Mouse (Mus musculus): ENCODE measurements at regions not wholly inside any gene's neighbourhood (a gene's known extent, or its start where the extent isn't known, plus 50 kb on each side); places are given as distances from the start of the nearest gene placed in this dataset.
"Not testable (repeated sequence)": the region's sequence is repeated elsewhere in the genome, so short reads cannot be mapped to it uniquely, and the experiment has no call there.

GRCm38 (mm10) chr12:114542094-114542493 is 998.4 kb downstream of the Adam6a start:
- not testable (repeated sequence) for H3K27me3 ChIP-seq (ENCODE audit: control insufficient read depth, insufficient read depth, low read length); H3K27ac ChIP-seq (ENCODE audit: low read length); H3K4me1 ChIP-seq (ENCODE audit: control insufficient read depth, insufficient read depth, low read length); H3K9me3 ChIP-seq (replicated peaks; ENCODE audit: control insufficient read depth, low read length); H3K9ac ChIP-seq (ENCODE audit: low read length); ATAC-seq (ENCODE audit: insufficient read depth, low FRiP score); H3K4me2 ChIP-seq (ENCODE audit: low read depth, low read length); H3K4me3 ChIP-seq (replicated peaks; ENCODE audit: low read length); H3K36me3 ChIP-seq (ENCODE audit: control insufficient read depth, insufficient read depth, low read length)
- 46% methylated on average over 1 of the region's 1 CpGs for WGBS

GRCm38 (mm10) chr12:114544931-114545330 is 1001.2 kb downstream of the Adam6a start:
- not testable (repeated sequence) for H3K4me3 ChIP-seq (replicated peaks; ENCODE audit: low read length); H3K27ac ChIP-seq (ENCODE audit: low read length); H3K4me1 ChIP-seq (ENCODE audit: control insufficient read depth, insufficient read depth, low read length); H3K36me3 ChIP-seq (ENCODE audit: control insufficient read depth, insufficient read depth, low read length); H3K27me3 ChIP-seq (ENCODE audit: control insufficient read depth, insufficient read depth, low read length); ATAC-seq (ENCODE audit: insufficient read depth, low FRiP score); H3K9ac ChIP-seq (ENCODE audit: low read length); H3K9me3 ChIP-seq (replicated peaks; ENCODE audit: control insufficient read depth, low read length); H3K4me2 ChIP-seq (ENCODE audit: low read depth, low read length)
- 48% methylated on average over 1 of the region's 1 CpGs for WGBS

- H3K36me3 ChIP-seq (ENCODE audit: control insufficient read depth, insufficient read depth, low read length) = no peaks in the 10 kb centered on the region
- peaks cover 8% of the 10 kb centered on the region; the same call in 1 of the 2 replicates for H3K9me3 ChIP-seq (replicated peaks; ENCODE audit: control insufficient read depth, low read length)
- no peak overlapping the region for H3K9ac ChIP-seq (ENCODE audit: low read length)
- no peak overlapping the region for H3K27ac ChIP-seq (ENCODE audit: low read length)
- no peaks in the 10 kb centered on the region for H3K4me1 ChIP-seq (ENCODE audit: control insufficient read depth, insufficient read depth, low read length)
- ATAC-seq (ENCODE audit: insufficient read depth, low FRiP score) = no peak
- H3K4me3 ChIP-seq (replicated peaks; ENCODE audit: low read length) = no peak overlapping the region
- H3K4me2 ChIP-seq (ENCODE audit: low read depth, low read length) = no peak overlapping the region
- H3K27me3 ChIP-seq (ENCODE audit: control insufficient read depth, insufficient read depth, low read length) = no peaks in the 10 kb centered on the region
- 69% methylated on average over 1 of the region's 1 CpGs for WGBS
These were observed 1018.7 kb downstream of the Adam6a start for GRCm38 (mm10) chr12:114562440-114562839.

GRCm38 (mm10) chr12:114562978-114563377 is 1019.3 kb downstream of the Adam6a start:
- Histone ChIP-seq H3K9me3 (replicated peaks; ENCODE audit: control insufficient read depth, low read length) (peaks cover 8% of the 10 kb centered on the region; the same call in 1 of the 2 replicates), H3K27me3 (ENCODE audit: control insufficient read depth, insufficient read depth, low read length) (no peaks in the 10 kb centered on the region), H3K4me3 (replicated peaks; ENCODE audit: low read length) (no peak overlapping the region), H3K9ac (ENCODE audit: low read length) (no peak overlapping the region), H3K4me2 (ENCODE audit: low read depth, low read length) (no peak overlapping the region), H3K27ac (ENCODE audit: low read length) (no peak overlapping the region), H3K4me1 (ENCODE audit: control insufficient read depth, insufficient read depth, low read length) (no peaks in the 10 kb centered on the region), H3K36me3 (ENCODE audit: control insufficient read depth, insufficient read depth, low read length) (no peaks in the 10 kb centered on the region)
- no peak for ATAC-seq (ENCODE audit: insufficient read depth, low FRiP score)
- 57% methylated on average over 5 of the region's 5 CpGs for WGBS

GRCm38 (mm10) chr12:114563683-114564082 is 1020.0 kb downstream of the Adam6a start:
- Histone ChIP-seq H3K9ac (ENCODE audit: low read length) (no peak overlapping the region), H3K27me3 (ENCODE audit: control insufficient read depth, insufficient read depth, low read length) (no peaks in the 10 kb centered on the region), H3K4me1 (ENCODE audit: control insufficient read depth, insufficient read depth, low read length) (no peaks in the 10 kb centered on the region), H3K4me2 (ENCODE audit: low read depth, low read length) (no peak overlapping the region), H3K9me3 (replicated peaks; ENCODE audit: control insufficient read depth, low read length) (peaks cover 8% of the 10 kb centered on the region; the same call in 1 of the 2 replicates), H3K36me3 (ENCODE audit: control insufficient read depth, insufficient read depth, low read length) (no peaks in the 10 kb centered on the region), H3K27ac (ENCODE audit: low read length) (no peak overlapping the region), H3K4me3 (replicated peaks; ENCODE audit: low read length) (no peak overlapping the region)
- WGBS = 30% methylated on average over 1 of the region's 1 CpGs
- no peak for ATAC-seq (ENCODE audit: insufficient read depth, low FRiP score)

DNA sequence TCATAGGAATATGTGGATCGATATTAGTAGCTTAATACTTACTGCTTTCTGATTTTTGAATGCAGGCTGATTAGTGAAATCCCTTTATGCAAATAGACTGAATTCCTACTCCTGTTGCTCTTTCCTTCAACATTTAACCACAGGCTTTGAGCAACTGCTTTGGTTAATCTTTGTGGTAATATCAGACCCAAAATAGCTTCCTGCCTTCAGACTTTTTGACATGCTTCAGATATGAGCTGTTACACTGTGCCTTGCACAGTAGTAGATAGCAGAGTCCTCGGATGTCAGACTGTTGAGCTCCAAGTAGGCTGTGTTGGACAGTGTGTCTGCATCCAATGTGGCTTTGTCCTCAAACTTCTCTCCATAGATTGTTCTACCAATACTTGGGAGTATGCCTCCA is 1020.6 kb downstream of the Adam6a start:
- Histone ChIP-seq H3K9me3 (replicated peaks; ENCODE audit: control insufficient read depth, low read length) (peaks cover 8% of the 10 kb centered on the region; the same call in 1 of the 2 replicates), H3K4me2 (ENCODE audit: low read depth, low read length) (no peak overlapping the region), H3K27me3 (ENCODE audit: control insufficient read depth, insufficient read depth, low read length) (no peaks in the 10 kb centered on the region), H3K4me3 (replicated peaks; ENCODE audit: low read length) (no peak overlapping the region), H3K27ac (ENCODE audit: low read length) (no peak overlapping the region), H3K9ac (ENCODE audit: low read length) (no peak overlapping the region), H3K36me3 (ENCODE audit: control insufficient read depth, insufficient read depth, low read length) (no peaks in the 10 kb centered on the region), H3K4me1 (ENCODE audit: control insufficient read depth, insufficient read depth, low read length) (no peaks in the 10 kb centered on the region)
- 57% methylated on average over 2 of the region's 2 CpGs for WGBS
- no peak for ATAC-seq (ENCODE audit: insufficient read depth, low FRiP score)

DNA sequence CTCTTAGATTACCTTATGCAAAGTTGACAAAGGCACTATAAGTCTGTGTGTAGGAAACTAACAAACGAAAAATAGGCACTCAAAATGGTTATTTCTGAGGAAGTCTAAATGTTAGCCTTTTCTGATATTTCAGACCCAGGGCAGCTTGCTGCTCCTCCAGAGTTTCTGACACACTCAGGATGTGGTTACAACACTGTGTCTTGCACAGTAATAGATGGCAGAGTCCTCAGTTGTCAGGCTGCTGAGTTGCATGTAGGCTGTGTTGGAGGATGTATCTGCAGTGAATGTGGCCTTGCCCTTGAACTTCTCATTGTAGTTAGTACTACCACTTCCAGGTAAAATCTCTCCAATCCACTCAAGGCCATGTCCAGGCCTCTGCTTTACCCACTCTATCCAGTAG is 1039.7 kb downstream of the Adam6a start:
- no peak overlapping the region for H3K4me3 ChIP-seq (replicated peaks; ENCODE audit: low read length)
- H3K27ac ChIP-seq (ENCODE audit: low read length) = no peak overlapping the region
- ATAC-seq (ENCODE audit: insufficient read depth, low FRiP score) = no peak
- H3K36me3 ChIP-seq (ENCODE audit: control insufficient read depth, insufficient read depth, low read length) = no peaks in the 10 kb centered on the region
- no peaks in the 10 kb centered on the region for H3K4me1 ChIP-seq (ENCODE audit: control insufficient read depth, insufficient read depth, low read length)
- WGBS = 53% methylated on average over 1 of the region's 1 CpGs
- H3K9me3 ChIP-seq (replicated peaks; ENCODE audit: control insufficient read depth, low read length) = no peaks in the 10 kb centered on the region
- no peaks in the 10 kb centered on the region for H3K27me3 ChIP-seq (ENCODE audit: control insufficient read depth, insufficient read depth, low read length)
- no peak overlapping the region for H3K4me2 ChIP-seq (ENCODE audit: low read depth, low read length)
- no peak overlapping the region for H3K9ac ChIP-seq (ENCODE audit: low read length)

DNA sequence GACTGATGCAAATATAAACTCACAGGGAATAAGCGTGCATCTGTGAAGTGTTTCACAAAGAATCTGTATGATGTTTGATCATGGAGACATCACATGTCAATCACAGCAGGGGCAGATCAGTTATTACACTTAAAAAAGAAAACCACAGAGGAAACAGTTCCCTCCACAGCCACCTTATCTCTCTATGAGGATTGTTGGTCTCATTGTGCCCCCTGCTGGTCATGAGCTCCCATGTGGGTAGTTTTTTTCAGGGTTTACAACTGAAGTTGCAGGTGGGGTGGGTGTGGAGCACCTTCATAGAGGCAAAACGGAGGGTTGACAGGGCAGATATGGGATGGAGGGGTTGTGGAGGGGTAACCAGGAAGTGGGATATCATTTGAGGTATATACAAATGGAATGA is 1043.5 kb downstream of the Adam6a start:
- Histone ChIP-seq H3K9me3 (replicated peaks; ENCODE audit: control insufficient read depth, low read length) (no peaks in the 10 kb centered on the region), H3K36me3 (ENCODE audit: control insufficient read depth, insufficient read depth, low read length) (no peaks in the 10 kb centered on the region), H3K4me2 (ENCODE audit: low read depth, low read length) (no peak overlapping the region), H3K27ac (ENCODE audit: low read length) (no peak overlapping the region), H3K4me3 (replicated peaks; ENCODE audit: low read length) (no peak overlapping the region), H3K9ac (ENCODE audit: low read length) (no peak overlapping the region), H3K4me1 (ENCODE audit: control insufficient read depth, insufficient read depth, low read length) (no peaks in the 10 kb centered on the region), H3K27me3 (ENCODE audit: control insufficient read depth, insufficient read depth, low read length) (no peaks in the 10 kb centered on the region)
- 65% methylated on average over 2 of the region's 2 CpGs for WGBS
- ATAC-seq (ENCODE audit: insufficient read depth, low FRiP score) = no peak

GRCm38 (mm10) chr12:114597672-114598071 is 1054.0 kb downstream of the Adam6a start:
- peaks cover 5% of the 10 kb centered on the region; the same call in 1 of the 2 replicates for H3K9me3 ChIP-seq (replicated peaks; ENCODE audit: control insufficient read depth, low read length)
- H3K27me3 ChIP-seq (ENCODE audit: control insufficient read depth, insufficient read depth, low read length) = no peaks in the 10 kb centered on the region
- H3K36me3 ChIP-seq (ENCODE audit: control insufficient read depth, insufficient read depth, low read length) = no peaks in the 10 kb centered on the region
- no peak overlapping the region for H3K4me2 ChIP-seq (ENCODE audit: low read depth, low read length)
- ATAC-seq (ENCODE audit: insufficient read depth, low FRiP score) = no peak
- no peak overlapping the region for H3K27ac ChIP-seq (ENCODE audit: low read length)
- H3K9ac ChIP-seq (ENCODE audit: low read length) = no peak overlapping the region
- H3K4me1 ChIP-seq (ENCODE audit: control insufficient read depth, insufficient read depth, low read length) = no peaks in the 10 kb centered on the region
- WGBS = 80% methylated on average over 1 of the region's 1 CpGs
- no peak overlapping the region for H3K4me3 ChIP-seq (replicated peaks; ENCODE audit: low read length)

DNA sequence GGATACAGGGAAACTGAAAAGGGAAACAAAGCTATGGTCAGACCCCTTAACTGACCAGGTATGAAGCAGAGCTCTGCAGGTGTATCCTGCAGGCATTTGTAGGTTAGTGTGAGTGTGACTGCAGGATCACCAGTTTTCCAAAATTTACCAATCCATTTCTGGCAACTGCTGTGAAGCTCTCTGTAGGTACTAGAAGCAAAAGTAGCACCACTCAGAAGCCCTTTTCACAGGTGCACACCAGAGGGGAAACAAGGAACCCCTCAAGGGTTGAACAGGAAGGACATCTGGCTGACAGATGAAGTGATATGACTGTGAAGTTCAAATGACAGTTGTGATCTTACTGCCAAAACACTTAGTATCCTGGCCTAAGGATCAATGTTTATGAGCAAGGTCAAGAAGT is 1065.5 kb downstream of the Adam6a start:
- no peak overlapping the region for H3K4me3 ChIP-seq (replicated peaks; ENCODE audit: low read length)
- H3K4me1 ChIP-seq (ENCODE audit: control insufficient read depth, insufficient read depth, low read length) = no peaks in the 10 kb centered on the region
- H3K4me2 ChIP-seq (ENCODE audit: low read depth, low read length) = no peak overlapping the region
- H3K27me3 ChIP-seq (ENCODE audit: control insufficient read depth, insufficient read depth, low read length) = no peaks in the 10 kb centered on the region
- H3K27ac ChIP-seq (ENCODE audit: low read length) = no peak overlapping the region
- no peak for ATAC-seq (ENCODE audit: insufficient read depth, low FRiP score)
- H3K9me3 ChIP-seq (replicated peaks; ENCODE audit: control insufficient read depth, low read length) = 0 out of 2 replicates have a peak, but pooled peaks cover 6% of the 10 kb centered on the region
- H3K36me3 ChIP-seq (ENCODE audit: control insufficient read depth, insufficient read depth, low read length) = no peaks in the 10 kb centered on the region
- no peak overlapping the region for H3K9ac ChIP-seq (ENCODE audit: low read length)

All from stomach, embryonic 16.5 days (tissue).